In genomic region chr5:139344021-139344686, GRCm38 (mm10) we compare ENCODE assay signal across 8 mouse cellular contexts. TPM values are rescaled to one million over a fixed set of nuclear protein-coding genes. Genes with fewer than 3 reads are reported as not detected.
DNase-seq lines count a peak whose midpoint lies in the region; TF ChIP-seq lines count a peak whose summit lies in the region.

No protein-coding gene starts in this region.

- intact Hi-C loops in gastrocnemius, adult 2 months (cut with DNase I) = loop anchor here (5.0 kb wide), 1 partner anchor 123 kb away; no protein-coding TSS in a partner anchor
- intact Hi-C loops in left cerebral cortex, postnatal 10 days (cut with DNase I) = loop anchor here (10.0 kb wide), 1 partner anchor 331 kb away; no protein-coding TSS in a partner anchor

- peaks cover 2% of the 10 kb centered on the region for H3K27me3 ChIP-seq in megakaryocyte, embryonic 14.5 days (replicated peaks)

- peak overlapping the region; percentile 94 for H3K4me3 ChIP-seq in gastrocnemius, adult 2 months
- peak overlapping the region; percentile 99 for H3K4me3 ChIP-seq in megakaryocyte, embryonic 14.5 days (replicated peaks)

- DNase-seq in ovary, adult 18-20 months (ENCODE audit: low spot score) = peak; percentile 41
- no peak for DNase-seq in ovary, postnatal 10 days (ENCODE audit: low spot score)
- peak; percentile 80 to 81 for DNase-seq in cerebellum, postnatal 4 days (ENCODE audit: low spot score in 2 of 2)
- DNase-seq in gastrocnemius, adult 2 months = peak; percentile 87
- peak; percentile 64 for DNase-seq in hindlimb bud, embryonic 11.5 days (ENCODE audit: extremely low spot score, low read depth, low spot score)
- DNase-seq in left cerebral cortex, postnatal 10 days (ENCODE audit: extremely low spot score in 1 of 2, low spot score in 2 of 2) = peak; percentile 64 to 84
- peak; percentile 68 for DNase-seq in right cerebral cortex, postnatal 25 days

- H3K27ac ChIP-seq in gastrocnemius, adult 2 months = peak overlapping the region; percentile 97

- H3K4me1 ChIP-seq in megakaryocyte, embryonic 14.5 days = peaks cover 55% of the 10 kb centered on the region

- H3K36me3 ChIP-seq in megakaryocyte, embryonic 14.5 days (replicated peaks; ENCODE audit: low read length) = peaks cover 37% of the 10 kb centered on the region

- no peaks in the 10 kb centered on the region for H3K9me3 ChIP-seq in megakaryocyte, embryonic 14.5 days

- peak; percentile 91 for TF ChIP-seq CTCF in gastrocnemius, adult 2 months (IDR thresholded peaks at IDR 0.05)

RNA-seq across cellular contexts. Expression of gene Cox19, which starts 7.1 kb away (rescaled TPM):
- total RNA-seq in gastrocnemius, adult 2 months (2021) = 10 to 100 TPM; 48.7 to 69.6 TPM
- 10 to 100 TPM; 75.2 to 90.2 TPM for total RNA-seq in left cerebral cortex, postnatal 10 days (2021)
- polyA plus RNA-seq in megakaryocyte, embryonic 14.5 days (2012; ENCODE audit: insufficient read depth, low replicate concordance) = 51.4 and 67.9 TPM in 2 replicates

RNA-seq across cellular contexts. Expression of gene Cyp2w1, which starts 8.3 kb away (rescaled TPM):
- not detected for total RNA-seq in gastrocnemius, adult 2 months (2021)
- total RNA-seq in left cerebral cortex, postnatal 10 days (2021) = not detected
- not detected in 2 replicates for polyA plus RNA-seq in megakaryocyte, embryonic 14.5 days (2012; ENCODE audit: insufficient read depth, low replicate concordance)

RNA-seq across cellular contexts. Expression of gene Adap1, which starts 18.7 kb away (rescaled TPM):
- total RNA-seq in gastrocnemius, adult 2 months (2021) = 1 to 10 TPM in 1 of 2 experiments, under 1 TPM in 1; 0.89 to 1.0 TPM
- total RNA-seq in left cerebral cortex, postnatal 10 days (2021) = 100 to 1,000 TPM; 370 to 382 TPM
- polyA plus RNA-seq in megakaryocyte, embryonic 14.5 days (2012; ENCODE audit: insufficient read depth, low replicate concordance) = 25.6 and 59.2 TPM in 2 replicates

RNA-seq across cellular contexts. Expression of gene Gpr146, which starts 33.3 kb away (rescaled TPM):
- 10 to 100 TPM; 26.5 to 41.2 TPM for total RNA-seq in gastrocnemius, adult 2 months (2021)
- total RNA-seq in left cerebral cortex, postnatal 10 days (2021) = 1 to 10 TPM; 5.7 to 7.5 TPM
- 54.8 and 69.9 TPM in 2 replicates for polyA plus RNA-seq in megakaryocyte, embryonic 14.5 days (2012; ENCODE audit: insufficient read depth, low replicate concordance)

Comparison
In these comparisons a context has a peak if more than half of its experiments do, and no peak if none do; other contexts are left out.
1. RNA of gene Adap1, which starts 18.7 kb away (total RNA-seq): 370 to 382 TPM in left cerebral cortex, postnatal 10 days; 0.89 to 1.0 TPM in gastrocnemius, adult 2 months; every median in the first group is over 100 times any median in the second.